Mouse (Mus musculus) thymus, adult 2 months (tissue): ENCODE data around the gene Chd6.
"Not testable (repeated sequence)": the region's sequence is repeated elsewhere in the genome, so short reads cannot be mapped to it uniquely, and the experiment has no call there.

Experiments
- CTCF ChIP-seq: fragments of 200-500 bp; IDR thresholded peaks from 2 replicates; pipeline ENCODE4 v1.5.1; 2012; ENCODE audit warnings: mild to moderate bottlenecking, control low read depth, low read length, moderate library complexity, borderline replicate concordance; ENCODE audit not compliant: control insufficient read depth, poor library complexity, insufficient read depth; ENCODE audit errors: extremely low read depth
- POLR2A ChIP-seq: fragments of 200-500 bp; IDR thresholded peaks from 2 replicates; pipeline ENCODE4 v1.6.1; 2012; ENCODE audit warnings: mild to moderate bottlenecking, low read length, control low read depth, moderate library complexity; ENCODE audit not compliant: control insufficient read depth, poor library complexity, insufficient read depth; ENCODE audit errors: extremely low read depth

GRCm38 (mm10) chr2:160957307-160957706, 151.6 kb downstream of the Chd6 start:
- not testable (repeated sequence) for TF ChIP-seq CTCF, POLR2A
